Mouse (Mus musculus): ENCODE results near the gene Lnx2. TPM values are rescaled to one million over a fixed set of nuclear protein-coding genes. Genes with fewer than 3 reads are reported as not detected.

Gene Lnx2
- polyA plus RNA-seq, 1 experiment, result 57.3 TPM

- 91% methylated on average over 6 of the region's 6 CpGs for WGBS
- H3K4me1 ChIP-seq (ENCODE audit: control insufficient read depth, insufficient read depth, low read length), result no peaks in the 10 kb centered on the region
Measured at GRCm38 (mm10) chr5:147102295-147102694, 25.9 kb upstream of the Lnx2 start.

GRCm38 (mm10) chr5:147100180-147100579 lies 23.8 kb upstream of the Lnx2 start:
- no peaks in the 10 kb centered on the region for H3K4me1 ChIP-seq (ENCODE audit: control insufficient read depth, insufficient read depth, low read length)
- DNase-seq, result no peak
- H3K4me3 ChIP-seq (replicated peaks; ENCODE audit: extremely low read depth, low read depth, low read length), result no peak overlapping the region
- 69% methylated on average over 2 of the region's 2 CpGs for WGBS
- no peak for TF ChIP-seq POLR2A (IDR thresholded peaks at IDR 0.05; ENCODE audit: borderline replicate concordance, extremely low read depth, low read depth, low read length)
- no peak for TF ChIP-seq CTCF (IDR thresholded peaks at IDR 0.05; ENCODE audit: insufficient read depth, low read length)

More at GRCm38 (mm10) chr5:147102295-147102694, 25.9 kb upstream of the Lnx2 start:
- no peak overlapping the region for H3K4me3 ChIP-seq (replicated peaks; ENCODE audit: extremely low read depth, low read depth, low read length)
- TF ChIP-seq CTCF (IDR thresholded peaks at IDR 0.05; ENCODE audit: insufficient read depth, low read length) (no peak), POLR2A (IDR thresholded peaks at IDR 0.05; ENCODE audit: borderline replicate concordance, extremely low read depth, low read depth, low read length) (no peak)
- DNase-seq, result no peak

- H3K4me3 ChIP-seq (replicated peaks; ENCODE audit: extremely low read depth, low read depth, low read length), result no peak overlapping the region
- H3K4me1 ChIP-seq (ENCODE audit: control insufficient read depth, insufficient read depth, low read length), result no peaks in the 10 kb centered on the region
- TF ChIP-seq POLR2A (IDR thresholded peaks at IDR 0.05; ENCODE audit: borderline replicate concordance, extremely low read depth, low read depth, low read length) (no peak), CTCF (IDR thresholded peaks at IDR 0.05; ENCODE audit: insufficient read depth, low read length) (no peak)
- no peak for DNase-seq
- WGBS, result 88% methylated on average over 7 of the region's 7 CpGs
Measured at GRCm38 (mm10) chr5:147098667-147099066, 22.3 kb upstream of the Lnx2 start.

GRCm38 (mm10) chr5:147096586-147096985 lies 20.2 kb upstream of the Lnx2 start:
- DNase-seq, result no peak
- Histone ChIP-seq H3K4me1 (ENCODE audit: control insufficient read depth, insufficient read depth, low read length) (no peaks in the 10 kb centered on the region), H3K4me3 (replicated peaks; ENCODE audit: extremely low read depth, low read depth, low read length) (no peak overlapping the region)
- TF ChIP-seq POLR2A (IDR thresholded peaks at IDR 0.05; ENCODE audit: borderline replicate concordance, extremely low read depth, low read depth, low read length), result no peak
- no peak for TF ChIP-seq CTCF (IDR thresholded peaks at IDR 0.05; ENCODE audit: insufficient read depth, low read length)
- 98% methylated on average over 4 of the region's 4 CpGs for WGBS

- DNase-seq, result no peak
- TF ChIP-seq POLR2A (IDR thresholded peaks at IDR 0.05; ENCODE audit: borderline replicate concordance, extremely low read depth, low read depth, low read length) (no peak), CTCF (IDR thresholded peaks at IDR 0.05; ENCODE audit: insufficient read depth, low read length) (no peak)
- 81% methylated on average over 6 of the region's 6 CpGs for WGBS
- Histone ChIP-seq H3K4me1 (ENCODE audit: control insufficient read depth, insufficient read depth, low read length) (no peaks in the 10 kb centered on the region; the same call in 1 of the 2 replicates), H3K4me3 (replicated peaks; ENCODE audit: extremely low read depth, low read depth, low read length) (no peak overlapping the region)
Measured at GRCm38 (mm10) chr5:147094296-147094695, 17.9 kb upstream of the Lnx2 start.

- 89% methylated on average over 7 of the region's 7 CpGs for WGBS
- no peak overlapping the region for H3K4me3 ChIP-seq (replicated peaks; ENCODE audit: extremely low read depth, low read depth, low read length)
- TF ChIP-seq POLR2A (IDR thresholded peaks at IDR 0.05; ENCODE audit: borderline replicate concordance, extremely low read depth, low read depth, low read length) (no peak), CTCF (IDR thresholded peaks at IDR 0.05; ENCODE audit: insufficient read depth, low read length) (no peak)
- DNase-seq, result no peak
- no peaks in the 10 kb centered on the region; the same call in 1 of the 2 replicates for H3K4me1 ChIP-seq (ENCODE audit: control insufficient read depth, insufficient read depth, low read length)
Measured at GRCm38 (mm10) chr5:147092448-147092847, 16.1 kb upstream of the Lnx2 start.

- DNase-seq, result no peak
- Histone ChIP-seq H3K4me3 (replicated peaks; ENCODE audit: extremely low read depth, low read depth, low read length) (no peak overlapping the region), H3K4me1 (ENCODE audit: control insufficient read depth, insufficient read depth, low read length) (no peaks in the 10 kb centered on the region; the same call in 1 of the 2 replicates)
- WGBS, result 81% methylated on average over 11 of the region's 11 CpGs
- no peak for TF ChIP-seq POLR2A (IDR thresholded peaks at IDR 0.05; ENCODE audit: borderline replicate concordance, extremely low read depth, low read depth, low read length)
- TF ChIP-seq CTCF (IDR thresholded peaks at IDR 0.05; ENCODE audit: insufficient read depth, low read length), result no peak
Measured at GRCm38 (mm10) chr5:147090256-147090963, 14.0 kb upstream of the Lnx2 start.

- TF ChIP-seq CTCF (IDR thresholded peaks at IDR 0.05; ENCODE audit: insufficient read depth, low read length), result no peak
- TF ChIP-seq POLR2A (IDR thresholded peaks at IDR 0.05; ENCODE audit: borderline replicate concordance, extremely low read depth, low read depth, low read length), result no peak
- DNase-seq, result no peak
- WGBS, result 64% methylated on average over 3 of the region's 3 CpGs
- H3K4me3 ChIP-seq (replicated peaks; ENCODE audit: extremely low read depth, low read depth, low read length), result no peak overlapping the region
- no peaks in the 10 kb centered on the region; the same call in 1 of the 2 replicates for H3K4me1 ChIP-seq (ENCODE audit: control insufficient read depth, insufficient read depth, low read length)
Measured at GRCm38 (mm10) chr5:147089836-147090235, 13.4 kb upstream of the Lnx2 start.

GRCm38 (mm10) chr5:147086816-147087215 lies 10.4 kb upstream of the Lnx2 start:
- WGBS, result 89% methylated on average over 4 of the region's 4 CpGs
- no peak overlapping the region for H3K4me3 ChIP-seq (replicated peaks; ENCODE audit: extremely low read depth, low read depth, low read length)
- DNase-seq, result no peak
- H3K4me1 ChIP-seq (ENCODE audit: control insufficient read depth, insufficient read depth, low read length), result no peaks in the 10 kb centered on the region; the same call in 1 of the 2 replicates
- TF ChIP-seq CTCF (IDR thresholded peaks at IDR 0.05; ENCODE audit: insufficient read depth, low read length), result no peak
- no peak for TF ChIP-seq POLR2A (IDR thresholded peaks at IDR 0.05; ENCODE audit: borderline replicate concordance, extremely low read depth, low read depth, low read length)
